Mouse (Mus musculus) bone marrow, adult 2 months (tissue): ENCODE measurements at regions not wholly inside any gene's neighbourhood (a gene's known extent, or its start where the extent isn't known, plus 50 kb on each side); places are given as distances from the start of the nearest gene placed in this dataset.

Experiments
- CTCF ChIP-seq: fragments of 200-500 bp; IDR thresholded peaks from 2 replicates; pipeline ENCODE4 v1.5.1; 2011; ENCODE audit warnings: low read length, control low read depth; ENCODE audit not compliant: control insufficient read depth, insufficient read depth
- POLR2A ChIP-seq: fragments of 200-500 bp; IDR thresholded peaks from 2 replicates; pipeline ENCODE4 v1.6.1; 2011; ENCODE audit warnings: low read depth, mild to moderate bottlenecking, control low read depth, low read length, borderline replicate concordance; ENCODE audit not compliant: control insufficient read depth

GRCm38 (mm10) chr3:40453552-40453951 is 77.5 kb upstream of the Intu start:
- TF ChIP-seq POLR2A: no peak
- no peak for TF ChIP-seq CTCF
